Mouse (Mus musculus): ENCODE measurements around the gene Nol6.
A peak's percentile ranks its signal among the peaks of the same experiment; 100 is the strongest.
"Not testable (repeated sequence)": the region's sequence is repeated elsewhere in the genome, so short reads cannot be mapped to it uniquely, and the experiment has no call there.

Gene Nol6

DNA sequence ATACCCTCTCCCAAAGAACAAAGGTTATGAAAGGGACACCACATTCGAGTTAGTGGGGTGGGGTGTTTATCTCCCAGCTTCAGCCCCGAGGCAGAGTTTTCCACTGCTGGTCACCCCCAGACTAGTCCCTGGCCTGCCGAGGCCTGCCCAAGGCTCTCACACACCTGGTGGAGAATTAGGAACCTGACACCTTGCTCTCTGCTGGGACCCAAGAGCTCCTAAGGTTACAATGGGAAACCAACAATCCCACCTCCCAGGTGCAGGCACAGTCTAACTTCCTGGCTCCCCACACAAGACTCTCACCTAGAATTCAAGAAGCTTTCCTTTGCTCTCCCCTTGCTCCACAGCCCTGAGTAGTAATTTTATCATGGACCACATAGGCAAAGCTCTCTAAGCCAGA, 7.4 kb downstream of the Nol6 start:
- no peak for DNase-seq

DNA sequence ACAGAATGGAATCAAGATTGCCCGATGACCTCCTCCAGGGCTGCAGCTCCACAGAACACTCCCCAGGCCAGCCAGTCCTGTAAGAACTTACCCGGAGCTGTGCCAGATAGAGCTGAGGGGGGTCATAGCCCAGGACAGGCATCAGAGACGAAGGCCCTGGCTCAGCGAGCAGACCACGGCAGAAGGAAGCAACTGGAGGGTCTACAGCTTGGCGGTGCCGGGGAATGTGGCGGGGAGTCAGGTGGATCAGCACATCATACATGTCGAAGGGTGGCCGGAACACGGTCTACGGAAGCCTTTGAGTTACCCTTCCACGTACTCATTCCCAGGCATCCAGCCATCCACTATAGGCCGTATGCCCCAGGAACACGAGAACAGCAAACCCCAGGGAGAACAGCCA, 8.5 kb downstream of the Nol6 start:
- no peak for DNase-seq

DNA sequence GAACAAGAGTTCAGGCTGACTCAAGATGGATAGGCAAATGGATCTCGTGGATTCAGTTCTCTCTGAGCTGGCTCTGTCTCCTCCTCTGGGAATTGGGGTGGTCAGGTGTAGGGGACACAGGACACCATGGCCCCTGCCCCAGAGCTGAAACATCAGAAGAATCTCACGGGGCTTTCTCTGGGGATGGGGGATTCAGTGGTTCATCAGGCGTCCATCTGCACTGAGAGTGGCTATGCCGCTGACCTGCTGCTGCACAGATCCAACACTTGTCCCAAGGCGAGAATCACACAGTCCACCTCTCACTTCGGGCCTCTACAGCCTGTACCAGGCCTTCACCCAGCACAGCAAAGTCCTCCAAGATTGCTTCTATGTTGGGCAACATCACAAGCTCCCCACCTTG, 9.2 kb downstream of the Nol6 start:
- DNase-seq = peak in 1 of 2 experiments; percentile 14

DNA sequence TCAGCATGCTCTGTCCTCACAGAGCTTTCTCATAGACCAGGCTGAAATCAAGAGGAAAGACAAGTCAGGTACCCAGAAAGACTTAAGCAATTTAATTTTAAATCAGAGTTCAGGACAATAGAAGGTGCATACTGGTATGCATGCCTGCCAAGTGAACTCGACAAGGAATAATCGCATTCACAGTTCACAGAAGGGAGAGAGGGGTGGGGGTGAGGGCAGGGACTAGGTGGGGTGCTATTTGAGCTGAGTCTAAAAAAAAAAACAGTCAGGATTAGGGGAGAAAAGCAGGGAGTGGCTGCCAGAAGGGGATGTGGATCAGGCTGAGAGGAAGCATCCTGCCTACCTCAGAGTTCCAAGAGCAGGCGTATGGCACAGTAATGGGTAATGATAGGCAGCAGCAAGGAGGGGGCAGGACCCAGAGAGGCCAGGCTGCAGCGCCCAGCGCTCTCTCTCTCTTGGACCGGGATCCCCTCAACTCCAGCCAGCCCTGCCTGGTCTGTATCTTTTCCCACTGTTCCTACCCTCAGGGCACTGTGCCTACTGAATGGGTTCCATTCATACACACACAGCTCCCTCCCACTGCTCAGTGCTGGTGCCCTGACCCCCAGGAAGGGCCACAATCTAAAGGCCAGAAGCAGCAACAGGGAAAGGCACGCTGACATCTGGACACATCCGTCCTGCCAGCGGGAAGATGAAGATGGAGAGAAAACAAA, 9.7 kb downstream of the Nol6 start:
- DNase-seq = no peak

DNA sequence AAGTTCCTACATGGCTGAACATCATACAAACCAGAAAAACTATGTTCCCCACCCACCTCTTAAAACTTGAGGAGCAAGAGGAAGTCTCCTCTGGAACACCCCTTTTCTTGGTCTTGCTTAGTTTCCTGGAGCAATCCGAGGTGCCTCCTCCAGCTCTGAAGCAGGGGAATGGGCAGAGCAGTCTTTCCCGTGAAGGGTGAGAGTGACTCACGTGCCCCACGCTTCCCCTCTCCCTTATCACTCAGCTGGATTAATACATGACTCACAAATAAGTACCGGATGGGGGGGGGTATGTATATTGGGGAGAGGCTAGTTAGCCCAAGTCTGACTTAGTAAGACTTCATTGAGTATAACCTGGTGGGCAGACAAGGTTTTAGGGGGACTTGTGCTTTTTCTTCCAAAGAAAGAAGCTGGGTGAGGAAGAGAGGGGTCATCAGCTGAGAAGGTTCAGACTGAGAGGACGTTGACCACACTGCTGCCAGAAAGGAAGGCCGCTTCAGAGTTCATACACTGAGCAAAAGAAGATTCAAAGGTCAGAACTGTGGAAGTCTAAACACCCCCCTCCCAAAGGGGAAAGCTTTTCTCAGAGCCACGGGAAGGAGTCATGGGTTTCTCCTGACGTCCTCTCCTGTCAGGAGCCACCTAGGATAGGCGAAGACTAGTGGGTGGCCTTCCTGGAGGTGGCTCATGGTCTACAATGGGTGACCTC, 15.4 kb downstream of the Nol6 start:
- no peak for DNase-seq

DNA sequence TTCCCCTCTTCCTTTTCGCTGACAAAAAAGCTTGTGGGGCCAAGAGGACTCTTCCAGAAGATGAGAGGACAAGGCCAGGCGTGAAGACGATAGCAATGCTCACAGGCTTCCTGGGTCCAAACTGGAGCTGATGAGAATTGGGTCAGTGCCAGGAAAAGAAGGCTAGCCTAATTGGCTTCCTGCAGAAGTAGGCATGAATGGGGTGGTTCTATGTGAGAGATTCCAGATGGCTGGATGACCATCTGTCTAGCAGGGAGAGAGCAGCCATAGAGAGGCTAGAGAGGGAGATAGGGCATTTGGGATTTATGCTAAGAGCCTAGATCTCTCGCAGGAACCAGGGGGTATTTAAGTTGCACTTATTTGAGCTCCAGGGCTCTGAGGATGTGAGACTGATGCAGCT, 16.8 kb downstream of the Nol6 start:
- DNase-seq = no peak

DNA sequence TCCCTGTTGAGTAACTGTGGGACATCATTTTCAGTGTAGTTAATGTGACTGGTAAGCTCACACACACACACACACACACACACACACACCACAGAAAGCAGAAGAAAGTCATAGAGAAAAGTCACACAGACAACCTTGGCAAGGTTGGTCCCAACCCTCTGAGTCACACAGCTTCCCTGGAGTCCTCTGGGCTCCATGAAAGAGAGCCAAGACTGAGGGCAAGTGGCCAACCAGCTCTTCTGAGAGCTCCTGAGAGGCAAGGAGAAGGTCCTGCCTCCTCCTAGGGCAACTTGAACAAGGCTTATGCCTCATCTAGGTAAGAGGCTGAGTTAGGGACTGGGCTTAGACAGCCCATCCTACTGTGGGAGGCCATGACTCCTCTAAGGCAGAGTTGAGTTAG, 21.4 kb downstream of the Nol6 start:
- DNase-seq = no peak

DNA sequence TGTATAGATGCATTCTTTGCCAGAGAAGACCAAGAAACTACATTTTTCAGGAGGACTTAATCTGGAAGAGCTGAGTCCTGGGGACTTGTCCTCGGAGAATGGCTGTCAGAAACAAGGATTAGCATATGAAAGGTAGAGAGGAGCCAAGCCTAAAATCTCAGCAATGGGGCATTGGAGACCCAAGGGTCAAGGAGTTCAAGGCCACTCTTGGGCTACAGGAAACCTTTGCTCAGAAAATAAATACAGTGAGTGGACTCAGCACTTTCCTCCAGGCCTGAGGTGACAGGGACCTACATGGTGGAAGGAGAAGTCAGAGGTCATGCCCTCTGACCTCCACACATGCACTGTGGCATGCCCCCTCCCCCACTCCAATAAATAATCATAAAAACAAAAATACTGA, 23.3 kb downstream of the Nol6 start:
- no peak for DNase-seq

DNA sequence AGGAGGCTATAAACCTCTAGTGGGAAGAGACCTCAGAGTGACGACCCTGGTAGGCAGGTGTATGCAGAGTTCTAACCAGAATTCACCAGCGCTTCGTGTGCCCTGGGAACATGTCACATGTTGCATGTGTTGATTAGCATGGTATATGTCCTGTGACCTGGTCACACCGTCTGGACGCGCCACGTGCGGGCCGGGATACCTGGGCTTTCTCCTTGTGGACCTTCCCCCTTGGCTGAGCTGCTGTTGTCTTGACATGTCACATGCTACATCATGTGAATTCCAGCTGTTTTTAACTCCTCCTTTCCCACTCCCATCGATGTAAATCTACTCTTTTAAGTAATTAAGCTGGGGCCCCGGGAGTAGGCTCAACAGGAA, 25.7 kb downstream of the Nol6 start:
- DNase-seq = no peak

DNA sequence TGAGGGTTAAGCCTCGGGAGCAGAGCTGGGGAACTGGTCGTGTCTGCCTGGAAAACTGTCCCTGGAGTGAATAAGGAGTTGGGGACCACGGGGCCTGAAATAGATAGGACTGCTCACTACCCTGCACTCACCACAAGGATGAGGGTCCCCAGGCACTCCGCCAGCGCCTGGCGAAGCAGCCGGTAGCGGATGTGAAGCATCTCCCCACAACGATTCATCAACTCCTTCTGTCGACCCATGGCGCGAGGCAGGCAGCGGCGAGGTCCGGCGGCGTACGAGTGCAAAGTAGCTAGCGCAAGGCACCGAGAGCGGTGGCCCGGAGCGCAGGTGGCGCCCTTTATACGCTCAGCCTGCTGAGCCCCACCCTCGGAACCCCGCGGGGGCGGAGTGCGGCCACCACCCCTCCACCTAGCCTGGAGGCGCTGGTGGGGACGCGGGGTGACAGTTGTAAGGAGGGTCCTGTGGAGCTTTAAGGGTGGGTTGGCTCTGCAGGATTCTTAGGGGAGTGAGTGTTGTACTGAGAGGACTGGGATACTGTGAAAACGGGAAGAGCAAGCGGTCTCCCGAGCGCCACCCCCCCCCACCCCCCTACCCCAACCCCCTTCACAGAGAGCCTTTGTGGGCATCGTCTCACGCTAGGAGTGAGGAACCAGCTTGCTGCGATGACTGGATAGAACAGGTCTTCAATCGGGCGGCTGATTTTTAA, 26.2 kb downstream of the Nol6 start, which contains the start of gene Aqp3:
TSS of gene Aqp3 (minus strand) at position 313 of the 706 bp plus-strand sequence.
- DNase-seq = peak; percentile 52 to 54

DNA sequence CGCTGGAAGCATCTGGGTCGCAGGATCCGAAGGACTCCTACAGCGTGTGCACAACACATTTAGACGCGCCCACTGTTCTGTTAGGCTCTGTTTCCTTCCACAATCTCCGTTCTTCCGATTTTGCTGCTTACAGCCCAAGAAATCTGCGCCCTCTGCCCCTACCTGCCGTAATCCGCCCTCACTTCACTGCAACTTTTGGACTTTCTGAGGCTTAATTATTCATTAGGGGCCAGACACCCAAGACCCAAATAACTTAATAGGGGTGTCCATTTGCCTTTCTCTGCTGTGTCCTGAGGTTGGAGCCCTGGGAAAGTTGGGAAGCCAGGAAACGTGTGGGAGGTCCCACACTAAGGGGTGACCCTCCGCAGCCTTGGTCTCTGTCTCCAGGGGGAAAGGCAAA, 26.9 kb downstream of the Nol6 start:
- DNase-seq = no peak

DNA sequence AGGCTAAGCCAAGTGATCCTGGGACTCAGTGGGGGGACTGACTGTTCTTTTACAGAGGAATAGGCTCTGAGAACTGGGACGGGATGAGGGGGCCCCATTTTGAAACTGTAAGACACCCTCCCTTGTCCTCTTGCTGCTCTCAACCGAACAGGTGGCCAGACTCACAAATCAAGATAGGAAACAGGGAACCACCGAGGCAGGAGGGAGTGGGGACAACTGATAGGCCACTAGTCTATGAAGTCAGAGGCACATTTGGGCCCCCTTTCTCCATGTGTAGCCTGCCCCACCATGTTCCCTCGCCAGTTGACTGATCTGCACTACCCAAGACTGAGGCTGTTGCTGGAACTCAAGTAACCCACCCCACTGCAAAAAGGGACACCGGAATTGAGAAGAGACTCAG, 27.5 kb downstream of the Nol6 start:
- DNase-seq = no peak

DNA sequence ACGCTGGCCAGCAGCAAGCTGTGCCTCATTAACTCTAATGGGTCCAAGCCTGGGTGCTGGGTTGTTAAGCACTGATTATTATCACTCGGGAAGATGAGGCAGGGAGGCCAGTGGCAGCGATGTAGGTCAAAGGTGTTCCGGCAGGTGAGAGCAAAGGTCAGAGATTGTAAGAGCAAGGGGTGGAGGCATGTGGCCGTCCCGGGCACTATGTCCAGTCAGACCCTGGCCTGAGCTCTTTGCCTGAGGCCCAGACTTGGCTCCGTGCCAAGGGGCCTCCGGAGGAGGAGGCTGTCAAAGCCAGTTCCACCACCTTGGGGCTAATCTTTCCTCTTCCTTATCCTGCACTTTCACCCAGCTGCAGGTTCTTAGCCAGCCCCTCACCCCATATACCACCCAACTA, 28.1 kb downstream of the Nol6 start:
- DNase-seq = peak in 1 of 2 experiments; percentile 52

DNA sequence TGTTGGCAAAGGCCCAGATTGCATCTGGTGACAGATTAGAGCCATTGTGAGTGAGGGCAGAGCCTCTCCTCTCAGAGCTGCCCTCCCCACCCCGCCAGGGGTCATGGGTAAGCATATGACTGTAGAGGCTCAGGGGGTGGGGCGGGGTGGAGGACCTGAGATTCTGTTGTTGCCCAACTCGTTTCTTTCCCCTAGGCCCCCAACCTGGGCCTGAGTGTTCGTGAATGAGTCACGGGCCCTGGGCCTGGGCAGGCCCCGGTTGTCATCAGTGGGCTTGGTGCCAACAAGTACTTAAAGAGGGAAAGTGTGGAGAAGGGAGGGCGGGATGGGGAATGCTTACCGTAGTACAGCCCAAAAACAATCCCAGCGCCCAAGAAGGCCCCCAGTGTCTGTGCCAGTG, 29.9 kb downstream of the Nol6 start:
- DNase-seq = peak; percentile 76 to 79

DNA sequence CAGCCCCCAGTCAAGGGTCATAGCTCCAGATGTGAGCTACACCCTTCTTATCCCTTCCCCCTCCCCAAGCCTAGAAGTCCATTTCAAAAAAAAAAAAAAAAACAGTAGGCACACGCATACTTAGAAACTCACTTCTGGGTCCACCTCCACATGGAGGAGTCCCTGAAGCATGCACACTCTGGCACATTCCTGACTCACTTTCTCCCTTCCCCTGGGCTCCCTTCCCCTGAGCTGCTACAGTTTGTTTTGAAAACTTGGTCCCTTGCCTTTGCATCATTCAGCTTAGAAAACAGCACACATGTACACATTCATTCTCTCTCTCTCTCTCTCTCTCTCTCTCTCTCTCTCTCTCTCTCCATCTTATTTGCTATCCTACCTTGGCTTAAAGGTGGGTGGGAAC, 31.3 kb downstream of the Nol6 start:
- no peak for DNase-seq

DNA sequence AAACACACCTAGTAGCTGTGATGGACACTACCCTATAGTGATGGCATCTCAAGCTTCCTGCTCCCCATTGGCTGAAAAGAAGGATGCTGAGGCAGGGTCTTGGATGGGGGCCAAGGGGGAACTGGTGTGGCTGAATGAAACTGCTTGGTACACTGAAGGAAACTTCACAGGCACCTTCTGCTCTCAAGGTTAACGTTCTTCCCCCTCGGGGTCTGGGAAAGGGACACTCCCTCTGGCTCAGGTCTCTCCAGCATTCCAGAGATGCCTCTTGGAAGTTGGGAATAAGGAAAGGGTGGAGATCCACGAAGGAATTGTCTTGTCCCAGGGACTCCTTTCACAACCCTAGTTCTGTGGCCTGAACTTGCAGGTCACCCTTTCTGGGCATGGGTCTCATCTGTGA, 32.9 kb downstream of the Nol6 start:
- DNase-seq = no peak

DNA sequence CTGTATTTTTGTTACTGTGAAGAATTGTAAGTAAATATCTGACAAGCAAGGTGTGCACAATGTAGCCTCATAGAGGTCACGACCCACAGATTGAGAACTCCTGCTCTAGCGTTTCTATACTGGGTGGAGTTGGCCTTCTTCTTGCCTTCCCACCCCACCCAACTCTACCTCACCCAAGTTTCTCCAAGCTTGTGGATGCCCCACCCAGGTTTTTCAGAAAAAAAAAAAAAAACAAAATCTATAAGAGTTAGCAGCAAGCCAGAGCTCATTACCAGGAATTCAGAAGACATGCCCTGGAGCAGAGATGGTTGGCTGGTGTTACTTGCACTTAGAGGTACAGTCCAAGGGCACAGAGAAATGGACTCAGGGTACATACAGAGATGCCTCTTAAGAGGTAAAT, 34.5 kb downstream of the Nol6 start:
- no peak for DNase-seq

DNA sequence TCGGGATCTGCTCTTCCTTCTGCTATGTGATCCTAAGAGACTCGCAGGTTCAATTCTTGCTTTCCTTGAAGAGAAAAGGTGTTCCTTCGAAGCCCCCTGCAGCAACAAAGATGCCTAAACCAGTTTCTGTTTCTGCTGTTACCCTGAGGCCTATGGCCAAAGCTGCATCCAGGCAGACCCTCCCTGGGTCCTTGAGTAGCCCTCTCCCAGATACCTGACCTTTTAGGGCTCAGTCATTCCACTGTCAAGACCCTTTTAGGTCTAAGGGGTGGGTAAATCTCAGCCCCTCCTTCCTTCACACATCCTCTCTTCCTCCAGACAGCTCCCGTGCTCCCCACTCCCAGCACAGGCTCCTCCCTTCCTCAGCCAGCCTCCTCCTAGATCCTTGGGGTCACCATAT, 35.1 kb downstream of the Nol6 start:
- DNase-seq = no peak

DNA sequence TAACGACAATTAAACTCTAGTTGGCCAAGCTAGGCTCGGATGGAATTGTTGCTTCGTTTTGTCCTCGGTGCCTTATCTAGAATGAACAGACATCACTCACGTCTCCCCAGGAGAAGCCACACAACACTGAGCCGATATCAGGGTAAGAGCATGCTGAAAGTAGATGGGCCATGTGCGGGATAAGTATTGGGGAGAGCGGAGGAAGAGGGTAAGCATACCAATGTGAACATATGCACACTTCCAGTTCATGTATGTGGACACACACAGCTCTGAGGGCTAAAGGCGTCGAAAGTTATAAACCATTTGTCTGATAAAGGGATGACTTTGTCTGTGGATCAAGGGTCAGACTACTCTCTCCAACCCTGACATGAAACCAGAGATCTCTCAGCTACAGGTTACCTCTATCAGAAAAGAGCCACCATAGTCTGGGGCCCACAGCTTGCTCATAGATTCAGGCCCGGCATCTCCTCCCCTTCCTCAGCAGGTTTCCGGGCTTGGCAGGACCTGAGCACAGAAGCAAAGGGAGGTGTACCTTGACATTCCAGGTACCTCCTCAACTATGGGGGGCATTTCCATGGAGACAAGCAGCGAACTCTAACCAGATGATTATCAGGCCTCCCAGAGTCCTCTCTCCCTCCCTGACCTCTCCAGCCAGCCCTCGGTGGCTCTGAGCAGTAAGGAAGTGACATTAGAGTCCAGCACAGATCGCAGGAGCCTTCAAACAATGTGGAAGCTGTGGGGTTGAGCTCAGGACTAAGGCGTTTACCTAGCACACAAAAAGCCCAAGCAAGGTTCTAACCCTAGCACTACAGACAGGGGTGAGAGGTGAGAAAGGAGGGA, 36.6 kb downstream of the Nol6 start:
- no peak for DNase-seq

DNA sequence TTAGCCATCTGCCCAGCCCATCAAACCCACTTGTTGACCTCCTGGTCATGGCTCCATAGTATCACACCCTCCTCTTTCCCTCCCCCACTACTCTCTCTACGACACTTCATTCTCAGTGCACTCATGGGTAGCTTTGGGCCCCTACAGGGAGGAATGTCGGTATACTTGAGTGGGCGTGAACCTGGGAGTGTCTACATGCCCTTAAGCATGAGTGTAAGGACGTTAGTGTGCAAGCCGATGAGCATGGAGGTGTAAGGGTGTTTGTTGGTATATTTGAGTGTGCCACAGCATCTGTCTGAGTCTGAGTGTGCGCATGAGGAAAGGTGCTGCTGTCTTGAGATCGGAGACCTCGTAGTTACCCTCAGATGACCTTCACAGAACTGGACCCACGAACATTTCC, 37.3 kb downstream of the Nol6 start:
- no peak for DNase-seq

DNA sequence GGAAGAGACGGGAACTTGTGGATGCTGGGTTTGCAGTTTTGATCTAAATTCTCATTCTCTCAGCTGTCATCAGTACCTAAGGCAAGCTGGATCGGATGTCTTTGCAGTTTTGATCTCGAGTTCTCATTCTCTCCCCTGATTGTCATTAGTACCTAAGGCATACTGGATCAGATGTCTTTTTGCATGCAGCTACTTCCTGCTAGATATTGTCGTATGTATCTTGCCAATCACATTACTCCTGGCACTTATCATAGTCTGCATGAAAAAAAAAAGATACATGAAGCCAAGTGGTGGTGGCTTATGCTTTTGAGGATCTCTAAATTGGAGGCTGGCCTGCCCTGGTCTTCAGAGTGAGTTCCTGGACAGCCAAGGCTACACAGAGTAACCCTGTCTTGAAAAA, 39.4 kb downstream of the Nol6 start:
- DNase-seq = no peak

DNA sequence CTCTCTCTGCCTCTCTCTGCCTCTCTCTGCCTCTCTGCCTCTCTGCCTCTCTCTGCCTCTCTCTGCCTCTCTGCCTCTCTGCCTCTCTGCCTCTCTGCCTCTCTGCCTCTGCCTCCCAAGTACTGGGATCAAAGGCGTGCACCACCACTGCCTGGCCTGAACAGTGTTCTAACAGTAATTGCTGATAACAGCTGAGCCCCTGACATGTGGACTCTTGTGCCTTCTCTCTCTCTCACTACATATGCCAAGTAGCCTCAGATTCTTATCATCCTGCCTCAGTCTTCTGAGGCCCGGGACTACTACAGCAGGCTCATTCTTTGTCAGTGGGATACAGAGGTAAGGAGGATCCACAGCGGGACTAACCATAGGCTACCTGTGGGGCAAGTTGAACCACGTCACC, 41.5 kb downstream of the Nol6 start:
- not testable (repeated sequence) for DNase-seq

DNA sequence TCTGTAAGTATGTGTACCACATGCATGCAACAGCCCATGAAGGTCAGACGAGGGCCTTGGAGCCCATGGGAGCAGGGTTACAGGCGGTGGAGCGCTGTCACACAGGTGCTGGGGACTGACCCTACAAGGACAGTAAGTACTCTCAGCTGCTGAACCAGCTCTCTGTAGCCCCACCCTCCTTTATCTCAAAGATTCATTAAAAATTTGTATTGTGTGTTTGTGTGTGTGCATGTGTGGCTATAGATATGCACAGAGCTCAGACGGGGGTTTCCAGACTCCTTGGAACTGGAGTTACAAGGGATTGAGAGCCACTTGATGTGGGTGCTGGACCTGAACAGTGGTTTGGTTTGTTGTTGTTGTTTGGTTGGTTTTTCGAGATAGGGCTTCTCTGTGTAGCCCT, 42.5 kb downstream of the Nol6 start:
- DNase-seq = no peak

All from lung, postnatal 4 days (tissue).